Mouse (Mus musculus) kidney, postnatal 4 days (tissue): ENCODE data around the gene Cep70.

Source experiments
- DNase-seq, 2 experiments: peaks; one replicate each; pipeline ENCODE4 v3.0.0; 2021; ENCODE audit warnings: mixed read lengths in 2 of 2

Cep70 gene

GRCm38 (mm10) chr9:99243190-99243894 lies at the start of gene Cep70:
Cep70 (plus strand) TSS chr9:99243367.
- peak; percentile 97 to 98 for DNase-seq

- DNase-seq = no peak
Observed at GRCm38 (mm10) chr9:99212643-99213042, 30.5 kb upstream of the Cep70 start.

- no peak for DNase-seq
Observed at GRCm38 (mm10) chr9:99216182-99216581, 27.0 kb upstream of the Cep70 start.

DNA sequence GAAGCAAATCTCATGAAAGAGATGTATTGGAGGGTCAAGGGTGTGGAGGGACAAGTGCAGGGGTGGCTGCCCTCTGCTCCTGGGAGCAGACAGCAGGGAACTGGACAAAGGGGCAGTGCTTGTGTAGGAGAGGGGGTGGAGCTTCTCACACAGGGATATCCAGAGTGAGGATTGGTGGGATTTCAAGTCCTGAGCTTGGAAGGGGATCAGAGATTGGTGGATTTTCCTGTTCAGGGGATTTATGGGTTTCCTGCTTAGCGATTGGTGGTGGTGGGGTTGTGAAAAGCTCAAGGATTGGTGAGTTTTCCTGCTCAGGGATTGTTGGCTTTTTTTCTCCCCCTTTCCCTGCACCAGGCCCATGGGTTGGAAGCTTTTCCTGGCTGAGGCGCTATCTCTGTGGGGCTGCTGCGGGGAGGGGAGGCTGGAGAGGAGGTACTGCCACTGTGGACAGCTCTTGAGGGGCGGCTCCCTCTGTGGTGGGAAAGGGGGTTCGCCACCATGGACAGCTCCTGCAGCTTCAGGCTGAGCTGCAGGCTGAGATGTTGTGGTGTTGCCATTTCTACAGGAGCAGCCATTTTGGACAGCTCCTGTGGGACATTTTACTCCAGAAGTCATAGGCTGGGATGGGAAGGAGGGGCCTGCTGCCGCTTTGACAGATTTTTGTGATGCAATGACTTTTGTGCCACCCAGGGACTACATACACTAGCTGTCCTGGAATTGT lies 25.0 kb upstream of the Cep70 start:
- DNase-seq = peak; percentile 89 to 91

GRCm38 (mm10) chr9:99221636-99222035 lies 21.5 kb upstream of the Cep70 start:
- DNase-seq = no peak

GRCm38 (mm10) chr9:99224583-99224982 lies 18.6 kb upstream of the Cep70 start:
- DNase-seq = no peak

- DNase-seq = no peak
Observed at GRCm38 (mm10) chr9:99229450-99229849, 13.7 kb upstream of the Cep70 start.

GRCm38 (mm10) chr9:99237139-99237538 lies 6.0 kb upstream of the Cep70 start, which contains the start of gene Faiml:
Faiml (minus strand) TSS chr9:99237239.
- DNase-seq = no peak

DNA sequence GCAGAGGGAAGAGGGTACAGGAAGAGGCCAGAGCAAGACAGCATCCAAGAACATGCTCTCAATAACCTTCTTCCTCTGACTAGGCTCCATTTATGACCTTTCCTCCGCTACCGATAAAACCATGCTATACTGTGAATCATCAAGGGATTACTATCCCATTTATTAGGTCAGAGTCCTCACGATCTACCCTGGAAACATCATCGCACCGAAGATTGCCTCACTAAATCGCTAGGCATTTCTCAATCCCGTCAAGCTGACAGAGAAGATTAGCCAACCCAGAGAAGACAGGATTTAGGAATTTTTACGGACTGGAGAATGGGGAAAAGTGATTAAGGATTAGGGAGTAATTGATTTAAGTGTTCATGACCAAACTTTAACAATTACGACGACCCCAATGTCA lies 4.9 kb upstream of the Cep70 start:
- no peak for DNase-seq

DNA sequence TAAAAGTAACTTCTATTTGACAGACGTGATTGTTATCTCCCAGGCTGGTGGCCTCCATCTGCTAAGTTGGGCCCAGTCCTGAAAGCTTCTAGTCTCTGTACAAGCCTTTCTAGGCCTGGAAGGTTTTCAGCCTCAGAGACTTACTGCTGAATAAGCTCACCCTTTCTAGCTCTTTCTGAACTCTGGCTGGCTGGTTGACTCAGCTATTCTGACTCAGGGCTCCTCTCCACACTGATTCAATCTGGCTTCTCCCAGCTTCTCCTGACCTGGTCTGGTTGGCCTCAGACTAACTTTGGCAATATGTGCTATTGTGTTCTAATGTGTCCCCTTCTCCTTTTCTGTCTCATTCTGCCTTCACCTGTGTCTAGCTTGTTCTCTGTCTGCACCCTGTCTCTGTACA lies 3.9 kb upstream of the Cep70 start:
- DNase-seq = no peak

- DNase-seq = no peak
Observed at GRCm38 (mm10) chr9:99240571-99240970, 2.6 kb upstream of the Cep70 start.

DNA sequence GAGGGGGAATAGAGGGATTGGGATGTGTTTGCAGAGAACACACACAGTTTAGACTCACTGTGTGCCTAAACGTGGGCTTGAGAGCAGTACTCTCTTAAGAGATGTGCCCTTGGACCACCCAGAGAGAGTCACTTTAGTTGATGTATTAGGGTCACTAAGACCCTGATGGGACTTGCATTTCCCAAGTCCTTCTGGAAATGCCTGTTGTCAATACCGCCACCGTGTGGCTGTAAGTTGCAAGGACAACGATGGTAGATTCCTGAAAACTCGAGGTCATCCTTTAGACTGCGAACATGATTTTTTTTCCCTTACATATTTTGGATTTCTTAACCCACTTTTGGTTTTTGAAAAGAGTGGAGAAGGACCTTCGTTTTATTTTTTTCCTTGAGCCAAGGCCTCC lies 1.1 kb upstream of the Cep70 start:
- peak; percentile 64 to 69 for DNase-seq

GRCm38 (mm10) chr9:99242533-99243189 lies 506 bp upstream of the Cep70 start:
- DNase-seq = peak in 1 of 2 experiments; percentile 4

GRCm38 (mm10) chr9:99243895-99244293 lies 727 bp downstream of the Cep70 start:
- DNase-seq = peak in 1 of 2 experiments; percentile 4

- DNase-seq = no peak
Observed at GRCm38 (mm10) chr9:99248304-99248703, 5.1 kb downstream of the Cep70 start.

- DNase-seq = no peak
Observed at GRCm38 (mm10) chr9:99248906-99249305, 5.7 kb downstream of the Cep70 start.

DNA sequence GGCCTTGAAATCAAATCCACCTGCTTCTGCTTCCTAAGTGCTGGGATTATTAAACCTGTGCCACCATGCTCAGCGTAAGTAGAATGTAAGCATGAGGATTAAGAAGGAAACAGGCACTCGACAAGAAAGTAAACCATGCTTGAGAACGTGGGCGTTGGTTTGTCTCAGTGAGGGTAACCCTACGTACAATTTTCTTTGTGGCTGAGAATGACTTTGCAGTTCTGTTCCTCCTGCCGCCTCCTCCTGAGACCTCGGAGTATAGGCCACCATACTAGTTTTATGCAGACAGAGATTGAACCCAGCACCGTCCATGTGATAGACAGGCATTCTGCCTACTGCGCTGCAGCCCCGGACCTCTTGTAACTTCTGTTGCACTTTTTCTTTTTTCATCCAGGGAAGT lies 10.7 kb downstream of the Cep70 start:
- no peak for DNase-seq

- no peak for DNase-seq
Observed at GRCm38 (mm10) chr9:99256206-99256605, 13.0 kb downstream of the Cep70 start.

GRCm38 (mm10) chr9:99256821-99257220 lies 13.7 kb downstream of the Cep70 start:
- no peak for DNase-seq

DNA sequence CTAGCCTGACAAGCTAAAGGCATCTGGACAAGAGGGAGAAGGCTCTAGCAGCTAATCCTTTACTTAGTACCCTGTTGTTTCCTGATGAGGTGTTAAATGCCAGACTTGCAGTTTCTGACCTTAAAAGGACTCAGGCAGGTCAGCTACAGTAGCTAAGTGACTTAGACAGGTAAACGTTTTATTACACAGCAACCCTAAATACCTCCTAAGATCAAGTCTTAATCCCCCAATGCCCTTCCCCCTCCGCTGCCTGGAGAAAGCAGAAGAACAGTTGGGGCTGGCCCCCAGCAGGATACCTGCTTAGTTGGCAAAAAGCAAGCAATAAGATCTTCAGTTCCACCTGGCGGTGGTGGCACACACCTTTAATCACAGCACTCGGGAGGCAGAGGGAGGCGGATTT lies 15.7 kb downstream of the Cep70 start:
- DNase-seq = no peak

- DNase-seq = no peak
Observed at GRCm38 (mm10) chr9:99304296-99304695, 61.1 kb downstream of the Cep70 start.

GRCm38 (mm10) chr9:99306226-99306625 lies 63.1 kb downstream of the Cep70 start:
- no peak for DNase-seq

DNA sequence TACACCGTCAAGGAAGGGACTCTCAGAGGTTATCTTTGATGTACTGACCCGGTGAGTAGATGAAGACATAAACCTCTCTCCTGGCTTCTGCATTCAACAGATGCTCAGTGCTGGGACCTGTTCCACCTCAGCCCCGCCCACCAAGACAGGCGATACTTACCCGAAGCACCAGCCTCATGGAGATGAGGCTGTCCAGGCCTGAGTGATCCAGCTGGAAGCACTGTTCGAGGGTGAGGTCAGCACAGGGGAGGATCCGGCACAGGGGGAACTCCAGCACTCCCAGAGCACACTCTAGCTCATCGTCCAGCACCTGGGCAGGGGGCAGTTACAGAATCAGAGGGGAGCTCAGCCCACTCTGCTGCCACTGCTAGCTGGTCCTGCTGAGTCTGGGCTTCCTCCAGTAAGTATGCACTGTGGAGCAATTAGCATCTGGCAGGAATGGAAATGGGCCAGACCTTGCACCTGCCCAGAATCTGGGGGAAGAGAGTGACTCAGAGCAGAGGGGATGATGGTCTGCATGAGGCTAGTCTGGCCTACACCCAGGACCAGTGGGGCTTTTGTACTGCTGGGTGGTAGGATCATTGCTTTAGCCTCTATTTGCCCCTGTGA lies 76.3 kb downstream of the Cep70 start:
- no peak for DNase-seq
